Mouse (Mus musculus) liver, postnatal 0 days (tissue): ENCODE data around the gene Kiss1. TPM values are rescaled to one million over a fixed set of nuclear protein-coding genes. Genes with fewer than 3 reads are reported as not detected.

Experiments used
- ATAC-seq: fragments of 200-750 bp; cut with Nextera tagmentation; 2 replicates; pipeline ENCODE4 v1.8.0; 2017; ENCODE audit warnings: mild to moderate bottlenecking, moderate library complexity
- DNase-seq: peaks from one replicate; pipeline ENCODE4 v3.0.0-alpha.2; 2016
- H3K27ac ChIP-seq: fragments of 300-500 bp; sonication (generic); 2 replicates; pipeline ENCODE4 v1.5.1; 2014; ENCODE audit warnings: antibody characterized with exemption, moderate library complexity, mild to moderate bottlenecking, low read depth
- H3K27me3 ChIP-seq: fragments of 300-500 bp; sonication (generic); 2 replicates; pipeline ENCODE4 v1.6.1; 2014; ENCODE audit warnings: low read length, control low read depth, mixed read lengths; ENCODE audit not compliant: insufficient read depth
- H3K36me3 ChIP-seq: fragments of 300-500 bp; sonication (generic); replicated peaks from 2 replicates; pipeline ENCODE4 v1.6.1; 2014; ENCODE audit warnings: mild to moderate bottlenecking, control low read depth, low read length, moderate library complexity, mixed read lengths; ENCODE audit not compliant: insufficient read depth
- H3K4me1 ChIP-seq: fragments of 300-500 bp; sonication (generic); 2 replicates; pipeline ENCODE4 v1.6.1; 2014; ENCODE audit warnings: antibody characterized with exemption, mild to moderate bottlenecking, control low read depth; ENCODE audit not compliant: insufficient read depth
- H3K4me2 ChIP-seq: fragments of 300-500 bp; sonication (generic); 2 replicates; pipeline ENCODE4 v1.6.1; 2014; ENCODE audit warnings: low read depth, mild to moderate bottlenecking, low read length, moderate library complexity, mixed read lengths
- H3K4me3 ChIP-seq: fragments of 300-500 bp; sonication (generic); 2 replicates; pipeline ENCODE4 v1.5.1; 2014; ENCODE audit warnings: low read depth, low read length
- H3K9ac ChIP-seq: fragments of 300-500 bp; sonication (generic); replicated peaks from 2 replicates; pipeline ENCODE4 v1.6.1; 2014; ENCODE audit warnings: mild to moderate bottlenecking, moderate library complexity
- H3K9me3 ChIP-seq: fragments of 300-500 bp; sonication (generic); 2 replicates; pipeline ENCODE4 v1.6.1; 2016; ENCODE audit warnings: mild to moderate bottlenecking, control low read depth, low read length, mixed read lengths
- CTCF ChIP-seq: sonication (generic); IDR thresholded peaks from 2 replicates; pipeline ENCODE4 v1.5.1; 2016; ENCODE audit warnings: antibody characterized with exemption, low read depth
- EP300 ChIP-seq: IDR thresholded peaks from 2 replicates; pipeline ENCODE4 v1.6.1; 2016; ENCODE audit warnings: antibody characterized with exemption, low read depth, mild to moderate bottlenecking
- WGBS: fragments of 180-500 bp; shearing (Covaris S2); extraction: QIAGEN DNeasy Blood & Tissue Kit; methylation state at CpG from one replicate; pipeline ENCODE4 v1.1.7; 2014; ENCODE audit not compliant: insufficient replicate concordance; 5-methylcytosine and 5-hydroxymethylcytosine counted together
- polyA plus RNA-seq: library from polyadenylated mRNA; unstranded; fragments of >200 nt; fragmentation: Nextera tagmentation; extraction: Ambion mirVana; gene quantifications from 2 replicates; pipeline ENCODE4 v1.2.1, GENCODE M21; 2015

Gene Kiss1
- polyA plus RNA-seq, 1 experiment from 2014 or later: not detected

GRCm38 (mm10) chr1:133311946-133312345 is 9.7 kb upstream of the Kiss1 start:
- DNase-seq: no peak
- Histone ChIP-seq H3K9ac (no peak overlapping the region), H3K4me2 (no peak overlapping the region), H3K4me1 (peaks cover 8% of the 10 kb centered on the region; the same call in 1 of the 2 replicates), H3K9me3 (no peaks in the 10 kb centered on the region), H3K27me3 (no peaks in the 10 kb centered on the region), H3K27ac (no peak overlapping the region), H3K4me3 (no peak overlapping the region), H3K36me3 (0 out of 2 replicates have a peak, but pooled peaks cover 2% of the 10 kb centered on the region)
- whole genome bisulfite sequencing: 41% methylated on average over 10 of the region's 10 CpGs
- peak; percentile 44; the same call in 1 of the 2 replicates for TF ChIP-seq EP300
- TF ChIP-seq CTCF: no peak
- no peak for ATAC-seq

DNA sequence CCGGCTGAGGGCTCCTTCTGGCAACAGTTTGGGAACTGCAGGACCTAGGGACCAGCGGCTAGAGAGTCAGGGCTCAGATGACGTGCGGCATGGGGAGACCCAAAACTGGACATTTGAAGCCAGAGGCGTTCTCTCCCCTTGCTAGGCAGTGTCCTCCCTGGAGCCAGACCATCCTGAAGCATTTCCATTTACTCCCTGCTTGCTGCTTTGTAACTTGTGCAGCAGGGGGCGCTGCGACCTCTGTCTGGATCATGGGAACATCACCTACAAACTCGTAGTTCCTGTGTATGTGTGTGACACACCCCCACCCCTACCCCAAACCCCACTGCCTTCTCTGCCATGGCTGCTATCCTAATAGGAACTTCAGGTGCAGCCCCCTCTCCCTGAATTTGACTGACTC is 7.3 kb upstream of the Kiss1 start:
- TF ChIP-seq EP300 (no peak), CTCF (peak; percentile 77)
- H3K4me3 ChIP-seq: no peak overlapping the region
- H3K27ac ChIP-seq: no peak overlapping the region
- no peak overlapping the region for H3K9ac ChIP-seq
- H3K36me3 ChIP-seq: 0 out of 2 replicates have a peak, but pooled peaks cover 2% of the 10 kb centered on the region
- 32% methylated on average over 8 of the region's 8 CpGs for WGBS
- peaks cover 8% of the 10 kb centered on the region; the same call in 1 of the 2 replicates for H3K4me1 ChIP-seq
- H3K27me3 ChIP-seq: no peaks in the 10 kb centered on the region
- no peaks in the 10 kb centered on the region for H3K9me3 ChIP-seq
- DNase-seq (peak; percentile 72), ATAC-seq (no peak)
- no peak overlapping the region for H3K4me2 ChIP-seq

DNA sequence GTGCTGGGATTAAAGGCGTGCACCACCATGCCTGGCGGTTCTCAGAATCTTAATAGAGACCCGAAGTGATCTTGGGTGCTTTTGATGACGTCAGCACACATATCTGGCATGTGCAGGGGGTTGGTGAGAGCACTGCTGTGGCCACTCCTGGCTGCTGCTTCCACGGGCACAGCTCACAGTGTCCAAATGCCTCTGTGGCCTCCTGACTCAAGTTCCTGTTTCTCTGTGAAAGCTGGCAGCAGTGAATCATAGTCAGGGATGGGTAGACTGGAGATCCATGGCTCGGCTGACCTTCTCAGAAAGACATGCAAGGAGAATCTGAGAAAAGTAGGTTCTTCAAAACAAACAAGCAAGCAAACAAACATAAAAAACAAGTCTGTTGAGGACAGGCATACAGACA is 5.9 kb upstream of the Kiss1 start:
- no peaks in the 10 kb centered on the region for H3K9me3 ChIP-seq
- H3K4me3 ChIP-seq: no peak overlapping the region
- ATAC-seq (no peak), DNase-seq (no peak)
- H3K9ac ChIP-seq: no peak overlapping the region
- H3K27me3 ChIP-seq: no peaks in the 10 kb centered on the region
- H3K27ac ChIP-seq: no peak overlapping the region
- 55% methylated on average over 6 of the region's 6 CpGs for WGBS
- TF ChIP-seq CTCF (no peak), EP300 (no peak)
- H3K4me2 ChIP-seq: no peak overlapping the region
- 0 out of 2 replicates have a peak, but pooled peaks cover 2% of the 10 kb centered on the region for H3K36me3 ChIP-seq
- peaks cover 3% of the 10 kb centered on the region; the same call in 1 of the 2 replicates for H3K4me1 ChIP-seq

- Histone ChIP-seq H3K36me3 (0 out of 2 replicates have a peak, but pooled peaks cover 2% of the 10 kb centered on the region), H3K9ac (no peak overlapping the region), H3K27ac (no peak overlapping the region), H3K4me2 (no peak overlapping the region), H3K4me3 (no peak overlapping the region), H3K4me1 (no peaks in the 10 kb centered on the region), H3K27me3 (no peaks in the 10 kb centered on the region), H3K9me3 (no peaks in the 10 kb centered on the region)
- WGBS: 63% methylated on average over 4 of the region's 4 CpGs
- ATAC-seq (no peak), DNase-seq (no peak)
- TF ChIP-seq CTCF (no peak), EP300 (no peak)
Measured at GRCm38 (mm10) chr1:133316577-133316976, 5.1 kb upstream of the Kiss1 start.

DNA sequence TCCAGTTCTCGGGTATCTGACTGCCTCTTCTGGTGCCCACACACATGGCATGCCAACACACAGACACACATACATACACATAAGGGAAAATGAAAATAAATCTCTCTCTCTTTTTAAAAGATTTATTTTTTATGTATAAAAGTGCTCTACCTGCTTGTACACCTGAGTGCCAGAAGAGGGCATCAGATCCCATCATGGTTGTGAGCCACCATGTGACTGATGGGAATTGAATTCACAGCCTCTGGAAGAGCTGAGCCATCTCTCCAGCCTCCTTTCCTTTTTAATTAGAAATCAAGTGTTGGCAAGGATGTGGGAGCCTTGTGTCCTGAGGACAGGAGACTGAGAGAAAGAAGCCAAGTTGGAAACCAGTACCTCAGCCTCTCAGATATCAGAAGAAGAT is 4.5 kb upstream of the Kiss1 start:
- TF ChIP-seq EP300: no peak
- TF ChIP-seq CTCF: peak; percentile 44
- H3K27me3 ChIP-seq: no peaks in the 10 kb centered on the region
- 0 out of 2 replicates have a peak, but pooled peaks cover 2% of the 10 kb centered on the region for H3K36me3 ChIP-seq
- no peak overlapping the region for H3K4me2 ChIP-seq
- ATAC-seq: no peak
- H3K4me1 ChIP-seq: no peaks in the 10 kb centered on the region
- no peak overlapping the region for H3K4me3 ChIP-seq
- no peak overlapping the region for H3K9ac ChIP-seq
- no peak for DNase-seq
- no peaks in the 10 kb centered on the region for H3K9me3 ChIP-seq
- no peak overlapping the region for H3K27ac ChIP-seq
- WGBS: 72% methylated on average over 1 of the region's 1 CpGs

DNA sequence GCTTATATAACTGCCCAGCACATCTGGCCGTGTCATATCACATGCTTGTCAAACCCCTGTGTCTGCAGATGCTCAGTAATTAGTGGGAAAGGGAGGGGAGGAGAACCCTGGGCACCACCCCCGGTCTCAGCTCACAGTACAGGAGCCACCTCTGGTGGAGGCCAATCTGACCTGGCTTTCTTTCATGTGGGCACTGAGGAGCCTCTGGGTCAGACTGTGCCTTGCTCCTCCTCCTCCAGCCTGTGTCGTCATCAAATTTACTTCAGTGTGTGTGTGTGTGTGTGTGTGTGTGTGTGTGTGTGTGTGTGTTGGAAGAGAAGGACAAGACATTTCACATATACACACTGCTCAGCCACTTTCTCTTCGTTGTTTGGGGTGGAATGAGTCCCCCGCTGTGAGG is 1.7 kb downstream of the Kiss1 start:
- no peak overlapping the region for H3K4me2 ChIP-seq

GRCm38 (mm10) chr1:133325951-133326350 is 4.3 kb downstream of the Kiss1 start:
- H3K9ac ChIP-seq: no peak overlapping the region
- ATAC-seq: no peak
- H3K4me2 ChIP-seq: no peak overlapping the region
- no peaks in the 10 kb centered on the region for H3K9me3 ChIP-seq
- no peak overlapping the region for H3K4me3 ChIP-seq
- H3K27ac ChIP-seq: no peak overlapping the region
- TF ChIP-seq EP300: no peak
- DNase-seq: no peak
- no peaks in the 10 kb centered on the region for H3K36me3 ChIP-seq
- 77% methylated on average over 8 of the region's 8 CpGs for WGBS
- H3K27me3 ChIP-seq: peaks cover 12% of the 10 kb centered on the region
- peaks cover 9% of the 10 kb centered on the region; the same call in 1 of the 2 replicates for H3K4me1 ChIP-seq

More for the DNA sequence above, 1.7 kb downstream of the Kiss1 start:
- no peak for TF ChIP-seq EP300
- no peak for TF ChIP-seq CTCF
- no peaks in the 10 kb centered on the region for H3K27me3 ChIP-seq
- H3K4me3 ChIP-seq: no peak overlapping the region
- H3K36me3 ChIP-seq: no peaks in the 10 kb centered on the region
- no peak overlapping the region for H3K27ac ChIP-seq
- no peaks in the 10 kb centered on the region for H3K4me1 ChIP-seq
- no peaks in the 10 kb centered on the region for H3K9me3 ChIP-seq
- DNase-seq (no peak), ATAC-seq (no peak)
- WGBS: 40% methylated on average over 5 of the region's 5 CpGs
- H3K9ac ChIP-seq: no peak overlapping the region
